20 mouse cellular contexts compared by ENCODE assay signal in the genomic region with DNA sequence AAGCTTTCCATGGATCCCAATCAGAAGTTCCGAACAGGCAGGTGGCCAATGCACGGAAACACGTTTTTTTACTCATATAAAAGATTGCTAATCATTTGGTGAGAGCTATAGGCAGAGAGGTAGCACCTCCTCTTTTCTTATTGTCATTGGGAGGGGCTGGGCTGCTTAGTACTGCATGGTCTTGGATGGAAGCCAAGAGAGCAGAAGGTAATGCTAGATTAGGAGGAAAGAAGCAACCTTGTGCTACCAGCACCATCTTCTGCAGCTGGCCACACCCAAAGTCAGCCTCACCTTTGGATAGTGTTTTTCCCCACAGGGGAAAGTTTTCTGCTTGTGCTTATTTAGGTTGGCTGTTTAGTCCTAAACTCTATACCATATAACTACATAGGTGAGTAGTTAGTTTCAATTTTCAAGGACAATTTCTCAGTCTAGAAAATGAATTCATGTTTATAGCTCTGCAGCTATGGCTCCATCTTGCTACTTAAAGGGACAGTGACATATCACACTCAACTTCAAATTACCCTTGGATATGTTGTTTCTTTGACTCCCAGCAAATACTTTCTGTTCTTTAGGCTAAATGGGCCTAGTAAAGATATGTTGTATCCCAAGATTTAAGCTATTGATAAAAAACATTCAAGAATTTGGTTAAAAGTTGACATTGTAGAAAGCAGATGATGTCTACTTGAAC.
DNase-seq lines count a peak whose midpoint lies in the region; ATAC-seq lines count a peak whose summit lies in the region.
"Had no signal": no experiment of that assay in that cellular context is flagged by ENCODE, and none has a peak within 500 bp of the region (broad histone marks: within the 10 kb centered on the region; RNA-seq: fewer than 3 reads in every experiment).

No protein-coding gene starts in this region.

- intact Hi-C loops in left cerebral cortex, postnatal 36 days (cut with DNase I) = no loop called here

- DNase-seq in spleen, postnatal 10 days (ENCODE audit: low spot score in 2 of 2) = peak; percentile 8 to 26
- no peak for DNase-seq in spleen, adult 18-20 months
- DNase-seq in heart, postnatal 4 days = no peak
- DNase-seq in left cerebral cortex, postnatal 36 days (ENCODE audit: low spot score in 2 of 2) = no peak
- no peak for DNase-seq in ovary, postnatal 36 days (ENCODE audit: low spot score)
- DNase-seq: adrenal gland, postnatal 10 days; cerebellum, adult 18-20 months; cerebellum, postnatal 36 days; gastrocnemius, postnatal 25 days; heart, adult 2 months; heart, postnatal 36 days; kidney, adult 8-10 months; kidney, postnatal 14 days; left cerebral cortex, postnatal 4 days; lung, postnatal 14 days; thymus, adult 18-20 months had no signal

- peak; percentile 95 for ATAC-seq in erythroblast, adult 5-6 weeks (replicated peaks; ENCODE audit: low FRiP score, poor library complexity, severe bottlenecking)
- peak; percentile 88 for ATAC-seq in megakaryocyte progenitor cell, adult 5-6 weeks (replicated peaks; ENCODE audit: poor library complexity)
- ATAC-seq: forebrain, embryonic 14.5 days; midbrain, embryonic 15.5 days had no signal

Comparison
In these comparisons a context has a peak if more than half of its experiments do, and no peak if none do; other contexts are left out.
1. DNase-seq: peak in spleen, postnatal 10 days (2 of 2); none in spleen, adult 18-20 months (0 of 2), heart, postnatal 4 days (single experiment), left cerebral cortex, postnatal 36 days (0 of 2) and ovary, postnatal 36 days (single experiment).